Mouse (Mus musculus): ENCODE measurements around the gene Isoc2b.
A peak's percentile ranks its signal among the peaks of the same experiment; 100 is the strongest.
"Not testable (repeated sequence)": the region's sequence is repeated elsewhere in the genome, so short reads cannot be mapped to it uniquely, and the experiment has no call there.

The Isoc2b gene

GRCm38 (mm10) chr7:4865579-4866493, 4.2 kb downstream of the Isoc2b start:
- DNase-seq (ENCODE audit: low spot score): peak; percentile 81

DNA sequence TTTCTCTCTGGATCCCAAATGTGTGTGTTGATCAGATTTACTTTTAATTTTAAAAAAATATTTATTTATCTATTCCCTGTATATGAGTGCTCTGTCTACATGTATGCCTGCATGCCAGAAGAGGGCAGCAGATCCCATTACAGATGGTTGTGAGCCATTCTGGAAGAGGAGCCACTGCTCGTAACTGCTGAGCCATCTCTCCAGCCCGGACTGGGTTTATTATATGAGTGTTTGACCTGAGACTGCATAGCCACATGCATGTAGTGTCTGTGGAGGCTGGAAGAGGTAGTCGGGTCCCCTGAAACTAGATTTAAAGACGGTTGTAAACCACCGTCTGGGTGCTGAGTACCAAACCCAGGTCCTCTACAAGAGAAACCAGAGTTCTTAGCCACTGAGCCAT, 5.0 kb downstream of the Isoc2b start:
- DNase-seq (ENCODE audit: low spot score): no peak

DNA sequence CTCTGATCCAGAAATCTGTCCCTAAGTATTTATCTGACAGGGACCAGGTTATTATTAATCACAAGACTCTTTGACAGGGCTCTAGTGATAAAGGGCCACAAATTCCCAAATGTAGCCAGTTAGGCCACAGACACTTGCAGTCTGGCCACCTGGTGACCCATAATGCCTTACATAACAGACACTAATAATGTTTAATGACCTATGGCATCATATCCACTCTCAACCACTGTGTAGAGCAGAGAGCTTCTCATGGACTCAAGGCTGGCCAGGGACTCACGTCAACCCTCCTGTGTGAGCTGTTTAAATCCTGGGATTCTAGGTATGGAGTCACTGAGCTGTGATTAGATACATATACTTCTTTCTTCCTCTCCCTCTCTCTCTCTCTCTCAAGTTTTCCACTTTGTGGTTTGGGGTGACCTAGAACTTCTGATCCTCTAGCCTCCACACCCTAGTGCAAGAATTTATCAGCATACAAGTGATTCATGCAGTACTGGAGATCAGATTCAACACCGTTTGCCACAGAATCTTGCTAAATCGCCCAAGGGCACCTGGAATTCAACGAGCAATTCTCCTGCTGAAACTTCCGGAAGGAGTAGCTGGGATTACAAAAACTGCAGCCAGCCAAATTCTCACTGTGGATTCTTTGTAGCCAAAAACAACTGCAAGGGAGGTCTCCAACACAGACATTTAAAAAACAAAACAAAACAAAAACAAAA, 5.8 kb downstream of the Isoc2b start:
- no peak for DNase-seq (ENCODE audit: low spot score)

- no peak for DNase-seq (ENCODE audit: low spot score)
These were observed 6.4 kb downstream of the Isoc2b start for GRCm38 (mm10) chr7:4863541-4864080.

DNA sequence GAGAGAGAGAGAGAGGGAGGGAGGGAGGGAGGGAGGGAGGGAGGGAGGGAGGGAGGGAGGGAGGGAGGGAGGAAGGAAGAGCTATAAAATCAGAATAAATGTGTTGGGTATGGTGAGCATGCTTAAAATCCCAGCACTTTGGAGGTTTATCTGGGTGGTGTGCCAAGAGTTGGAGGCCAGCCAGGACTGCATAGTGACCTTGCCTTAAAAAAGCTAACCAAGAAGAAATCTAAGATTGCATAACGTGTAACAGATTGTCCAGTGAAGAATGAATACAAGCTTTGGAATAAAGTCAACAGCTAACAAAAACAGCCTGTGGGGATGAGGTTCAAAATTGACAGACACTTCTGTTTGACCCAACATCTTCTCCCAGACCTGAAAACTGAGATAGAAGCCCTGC, 7.0 kb downstream of the Isoc2b start:
- DNase-seq (ENCODE audit: low spot score): no peak

GRCm38 (mm10) chr7:4860926-4861325, 9.1 kb downstream of the Isoc2b start:
- DNase-seq (ENCODE audit: low spot score): not testable (repeated sequence)

DNA sequence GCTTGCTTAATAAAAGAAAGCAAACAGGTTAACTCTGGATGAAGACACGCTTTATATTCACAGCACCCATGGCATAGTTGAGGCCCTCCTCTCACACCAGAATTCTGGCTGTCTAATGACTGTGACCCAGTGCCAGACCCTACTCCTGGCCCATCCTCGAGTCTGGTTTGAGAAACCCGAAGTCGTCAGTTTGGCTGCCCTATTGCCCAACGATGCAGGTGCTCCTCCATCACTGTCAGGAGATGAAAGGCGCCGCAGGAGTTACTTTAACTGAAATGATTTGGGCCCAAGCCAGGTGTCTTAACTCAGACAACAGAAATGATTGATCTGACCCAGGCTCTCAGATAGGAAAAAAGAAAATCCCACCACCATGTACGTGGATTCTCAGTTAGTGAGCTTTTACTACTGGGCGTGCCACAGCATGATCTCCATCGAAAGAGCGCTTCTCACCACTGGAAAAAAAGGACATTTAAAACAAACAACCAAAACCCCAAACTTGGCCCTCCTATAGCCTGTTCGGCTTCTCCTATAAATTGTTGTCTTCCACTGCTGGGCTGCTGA, 10.6 kb downstream of the Isoc2b start:
- DNase-seq (ENCODE audit: low spot score): no peak

DNA sequence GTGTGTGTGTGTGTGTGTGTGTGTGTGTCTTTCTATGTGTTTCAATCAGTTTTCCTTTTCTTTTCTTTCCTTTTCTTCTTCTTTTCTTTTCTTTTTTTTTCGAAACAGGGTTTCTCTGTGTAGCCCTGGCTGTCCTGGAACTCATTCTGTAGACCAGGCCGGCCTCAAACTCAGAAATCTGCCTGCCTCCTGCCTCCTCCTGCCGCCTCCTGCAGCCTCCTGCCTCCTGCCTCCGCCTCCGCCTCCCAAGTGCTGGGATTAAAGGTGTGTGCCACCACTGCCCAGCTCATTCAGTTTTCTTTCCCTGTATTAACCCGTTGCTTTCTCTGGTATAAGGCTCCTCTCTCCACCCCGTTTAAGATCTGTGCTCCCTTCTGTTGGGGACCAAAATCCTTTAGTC, 12.7 kb downstream of the Isoc2b start:
- DNase-seq (ENCODE audit: low spot score): no peak

DNA sequence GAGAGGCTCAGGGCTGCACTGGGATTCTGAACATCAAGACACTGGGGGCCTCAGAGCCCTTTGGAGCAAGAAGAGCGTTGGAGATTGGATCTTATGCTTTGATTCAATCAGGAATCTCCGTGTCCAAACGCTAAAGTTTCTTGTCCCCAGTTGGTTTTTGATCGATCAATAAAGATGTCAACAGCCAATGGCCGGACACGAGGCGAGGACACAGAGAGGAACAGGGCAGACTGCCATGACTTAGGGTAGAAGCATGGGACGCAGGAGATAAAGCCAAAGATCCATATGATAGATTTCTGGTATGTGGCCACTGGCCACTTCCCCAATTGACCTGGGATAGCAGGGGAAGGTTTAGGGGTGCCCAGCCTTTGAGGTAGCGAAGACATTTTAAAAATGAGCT, 13.6 kb downstream of the Isoc2b start:
- no peak for DNase-seq (ENCODE audit: low spot score)

DNA sequence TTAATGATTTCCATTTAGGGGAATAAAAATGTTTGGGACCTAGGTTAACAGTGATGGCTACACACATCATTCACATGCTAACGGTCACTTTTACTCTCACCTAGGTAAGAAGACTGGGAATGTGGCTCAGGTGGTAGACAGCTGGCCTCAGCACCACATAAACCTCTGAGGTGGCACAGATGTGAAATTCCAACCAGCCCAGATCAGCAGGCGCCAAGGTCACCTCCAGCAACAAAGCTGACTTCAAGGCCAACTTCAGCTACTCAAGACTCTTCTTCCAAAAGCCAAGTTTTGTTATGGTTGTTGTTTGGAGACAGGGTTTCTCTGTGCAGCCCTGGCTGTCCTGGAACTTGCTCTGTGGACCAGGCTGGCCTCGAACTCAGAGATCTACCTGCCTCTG, 16.4 kb downstream of the Isoc2b start:
- no peak for DNase-seq (ENCODE audit: low spot score)

- no peak for DNase-seq (ENCODE audit: low spot score)
These were observed 18.8 kb downstream of the Isoc2b start for GRCm38 (mm10) chr7:4851315-4851688.

- DNase-seq (ENCODE audit: low spot score): no peak
These were observed 19.3 kb downstream of the Isoc2b start for GRCm38 (mm10) chr7:4850621-4851314.

GRCm38 (mm10) chr7:4849372-4849771, 20.7 kb downstream of the Isoc2b start:
- no peak for DNase-seq (ENCODE audit: low spot score)

DNA sequence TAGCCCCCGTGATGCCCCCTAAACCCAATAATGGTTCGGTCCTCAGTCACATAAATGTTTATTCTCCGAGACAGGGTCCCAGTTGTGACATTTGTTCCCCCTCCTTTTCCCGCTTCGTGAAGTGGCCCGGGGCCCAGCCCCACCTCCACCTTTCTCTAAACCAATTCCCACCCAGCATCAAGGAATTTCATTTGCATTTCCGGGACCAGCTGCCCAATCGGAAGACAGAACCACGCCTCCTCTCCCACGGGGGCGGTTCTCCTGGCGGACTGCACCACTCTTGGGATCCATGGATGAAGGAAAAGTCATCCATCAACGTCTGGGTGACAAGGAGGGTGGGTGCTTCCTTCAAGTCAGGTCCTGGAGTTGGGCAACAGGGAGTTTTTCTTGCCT, 25.1 kb downstream of the Isoc2b start:
- DNase-seq (ENCODE audit: low spot score): no peak

- DNase-seq (ENCODE audit: low spot score): no peak
These were observed 25.7 kb downstream of the Isoc2b start, which contains the start of gene Shisa7 for GRCm38 (mm10) chr7:4844245-4844916. Gene Shisa7, minus strand, starts transcription at chr7:4844696.

DNA sequence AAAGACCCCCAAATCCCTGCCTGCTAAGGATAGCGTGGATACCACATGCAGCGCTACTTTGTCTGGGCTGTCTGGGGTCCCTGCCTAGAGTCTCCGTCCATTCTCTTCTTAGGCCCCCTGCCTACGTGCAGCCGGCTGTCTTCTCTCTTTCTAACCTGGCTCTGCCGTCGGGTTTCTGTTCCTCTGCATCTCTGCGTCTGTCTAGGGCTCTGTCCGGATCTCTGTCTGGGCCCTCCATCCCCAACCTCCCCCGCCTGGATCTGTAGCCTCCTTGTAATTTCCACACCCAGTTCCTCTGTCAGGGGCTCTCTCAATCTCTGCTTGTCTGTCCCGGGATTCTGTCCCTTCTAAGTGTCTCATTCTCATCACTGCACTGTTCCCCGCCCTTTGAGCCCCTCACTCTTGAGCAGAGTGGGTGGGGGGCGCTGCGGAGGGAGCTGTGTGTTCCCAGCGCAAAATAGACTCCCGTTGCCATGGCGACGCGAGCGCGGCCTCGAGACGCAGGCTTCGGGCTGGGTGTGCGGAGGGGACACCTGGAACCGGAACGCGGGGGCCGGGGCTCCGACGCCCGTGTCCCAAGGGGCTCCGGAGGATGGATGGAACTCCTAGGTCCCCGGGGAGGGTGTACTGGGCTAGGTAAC, 26.3 kb downstream of the Isoc2b start:
- DNase-seq (ENCODE audit: low spot score): no peak

- DNase-seq (ENCODE audit: low spot score): no peak
These were observed 27.4 kb downstream of the Isoc2b start for GRCm38 (mm10) chr7:4842634-4843131.

GRCm38 (mm10) chr7:4842077-4842476, 28.0 kb downstream of the Isoc2b start:
- no peak for DNase-seq (ENCODE audit: low spot score)

DNA sequence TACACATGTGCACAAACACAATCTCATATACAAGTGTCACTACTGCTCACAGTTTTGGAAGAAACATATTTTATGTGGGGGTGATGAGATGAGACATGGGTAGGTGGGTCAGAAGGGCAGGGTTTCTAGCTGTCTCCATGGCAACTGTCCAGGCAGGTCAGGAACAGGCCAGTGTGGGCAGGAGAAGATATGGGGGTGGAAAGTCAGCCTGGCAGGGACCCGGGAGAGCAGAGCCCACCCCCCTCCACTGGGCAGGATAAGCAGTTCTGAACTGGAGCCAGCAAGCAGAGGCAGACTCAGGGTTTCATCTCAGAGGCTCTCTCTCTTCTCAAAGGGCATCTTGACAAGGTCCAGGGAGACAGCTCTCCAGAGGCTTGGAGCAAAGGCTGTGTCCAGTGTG, 32.4 kb downstream of the Isoc2b start:
- no peak for DNase-seq (ENCODE audit: low spot score)

DNA sequence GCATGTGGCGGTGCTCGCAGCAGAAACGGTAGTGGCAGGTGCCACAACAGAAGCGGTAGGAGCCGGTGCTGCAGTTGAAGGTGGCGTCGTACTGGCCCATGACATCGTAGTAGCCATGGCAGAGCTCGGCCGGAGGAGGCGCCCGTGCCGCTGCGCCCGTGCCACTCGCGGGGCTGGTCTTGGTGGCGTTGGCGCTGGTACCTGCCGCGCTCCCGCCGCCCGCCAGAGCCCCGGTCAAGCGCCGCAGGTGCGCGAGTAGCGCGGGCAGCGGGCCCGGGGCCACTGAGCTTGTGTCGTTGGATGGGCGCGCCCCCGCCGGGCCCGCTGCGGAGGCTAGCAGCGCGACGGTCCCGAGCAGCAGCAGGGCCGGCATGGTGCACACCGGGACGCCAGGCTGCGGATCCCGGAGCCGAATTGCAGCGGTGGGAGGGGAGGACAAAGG, 33.7 kb downstream of the Isoc2b start:
- no peak for DNase-seq (ENCODE audit: low spot score)
